27 mouse cellular contexts compared by ENCODE assay signal in the genomic region with DNA sequence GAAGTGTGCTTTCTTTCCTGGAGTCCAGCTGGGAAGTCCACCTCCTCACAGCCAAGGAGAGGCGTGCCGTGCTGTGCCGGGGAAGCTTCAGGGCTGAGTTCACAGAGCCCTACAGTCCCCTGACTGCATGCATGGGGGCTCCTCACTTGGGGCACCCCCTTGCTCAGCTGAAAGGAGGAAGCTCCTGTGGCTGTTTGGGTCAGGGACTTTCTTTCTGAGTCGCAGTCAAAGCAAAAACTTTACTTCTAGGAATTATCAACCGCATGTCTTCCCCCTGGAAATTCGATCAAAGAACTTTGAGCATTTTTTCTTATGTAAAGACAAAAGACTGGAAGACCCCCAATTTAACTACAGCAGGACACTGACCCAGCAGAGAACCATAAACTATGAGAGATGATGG. TPM values are rescaled to one million over a fixed set of nuclear protein-coding genes. Genes with fewer than 3 reads are reported as not detected.
DNase-seq lines count a peak whose midpoint lies in the region; ATAC-seq and TF ChIP-seq lines count a peak whose summit lies in the region.
"Had no signal": no experiment of that assay in that cellular context is flagged by ENCODE, and none has a peak within 500 bp of the region (broad histone marks: within the 10 kb centered on the region; RNA-seq: fewer than 3 reads in every experiment).

No protein-coding gene starts in this region.

- H3K4me2 ChIP-seq in midbrain, embryonic 11.5 days, result no peak overlapping the region
- no peak overlapping the region for H3K4me2 ChIP-seq in midbrain, postnatal 0 days (ENCODE audit: low read depth, low read length, poor library complexity, severe bottlenecking)
- H3K4me2 ChIP-seq in liver, embryonic 12.5 days, result no peak overlapping the region
- H3K4me2 ChIP-seq: embryonic facial prominence, embryonic 15.5 days; forebrain, embryonic 15.5 days; hindbrain, embryonic 14.5 days had no signal

- ATAC-seq in midbrain, embryonic 11.5 days (ENCODE audit: low FRiP score), result no peak
- ATAC-seq in midbrain, postnatal 0 days (ENCODE audit: low FRiP score), result no peak
- ATAC-seq in liver, embryonic 12.5 days, result no peak
- ATAC-seq: forebrain, embryonic 15.5 days; intestine, postnatal 0 days had no signal

- peak; percentile 36 for DNase-seq in adrenal gland, adult 2 months
- no peak for DNase-seq in adrenal gland, adult 18-20 months (ENCODE audit: low spot score in 2 of 2)
- peak; percentile 56 for DNase-seq in midbrain, embryonic 11.5 days (ENCODE audit: low spot score, missing footprints)
- no peak for DNase-seq in midbrain, postnatal 0 days (ENCODE audit: low spot score)
- peak; percentile 66 for DNase-seq in A20 (ENCODE audit: low read depth, low spot score)
- DNase-seq in adrenal gland, postnatal 10 days, result peak; percentile 22
- no peak for DNase-seq in layer of hippocampus, postnatal 10 days (ENCODE audit: low spot score in 2 of 2)
- DNase-seq: cerebellum, adult 11 months; cerebellum, adult 8-10 months; cerebellum, postnatal 14 days; embryo, embryonic 11 days; gastrocnemius, postnatal 36 days; heart, postnatal 10 days; heart, postnatal 4 days had no signal

- H3K9me3 ChIP-seq in midbrain, embryonic 11.5 days (ENCODE audit: control insufficient read depth, low read length), result no peaks in the 10 kb centered on the region
- no peaks in the 10 kb centered on the region for H3K9me3 ChIP-seq in midbrain, postnatal 0 days (ENCODE audit: low read length)
- no peaks in the 10 kb centered on the region for H3K9me3 ChIP-seq in liver, embryonic 12.5 days (replicated peaks)
- H3K9me3 ChIP-seq: embryonic facial prominence, embryonic 15.5 days; forebrain, embryonic 10.5 days; forebrain, embryonic 15.5 days; G1E had no signal

- TF ChIP-seq CTCF in midbrain, postnatal 0 days (IDR thresholded peaks at IDR 0.05), result no peak

- H3K9ac ChIP-seq in midbrain, embryonic 11.5 days (ENCODE audit: low read length), result no peak overlapping the region
- H3K9ac ChIP-seq in midbrain, postnatal 0 days (replicated peaks; ENCODE audit: low read length, poor library complexity, severe bottlenecking), result no peak overlapping the region
- H3K9ac ChIP-seq in liver, embryonic 12.5 days, result no peak overlapping the region
- H3K9ac ChIP-seq: embryonic facial prominence, embryonic 15.5 days; forebrain, embryonic 15.5 days; hindbrain, embryonic 14.5 days had no signal

- H3K4me3 ChIP-seq in midbrain, embryonic 11.5 days (ENCODE audit: low read depth, low read length), result no peak overlapping the region
- H3K4me3 ChIP-seq in midbrain, postnatal 0 days (ENCODE audit: low read depth, low read length), result no peak overlapping the region
- H3K4me3 ChIP-seq in liver, embryonic 12.5 days, result no peak overlapping the region
- H3K4me3 ChIP-seq: embryonic facial prominence, embryonic 15.5 days; erythroblast, embryonic 14.5 days; forebrain, embryonic 10.5 days; forebrain, embryonic 15.5 days had no signal

- no peaks in the 10 kb centered on the region for H3K36me3 ChIP-seq in midbrain, embryonic 11.5 days (ENCODE audit: control insufficient read depth, insufficient read depth, low read length)
- H3K36me3 ChIP-seq in midbrain, postnatal 0 days (ENCODE audit: insufficient read depth, low read length), result no peaks in the 10 kb centered on the region
- H3K36me3 ChIP-seq in liver, embryonic 12.5 days, result no peaks in the 10 kb centered on the region
- H3K36me3 ChIP-seq: embryonic facial prominence, embryonic 15.5 days; forebrain, embryonic 10.5 days; forebrain, embryonic 15.5 days; G1E had no signal

- 93% methylated on average over 6 of the region's 6 CpGs for WGBS in midbrain, embryonic 11.5 days
- 74% methylated on average over 6 of the region's 6 CpGs for WGBS in midbrain, postnatal 0 days
- 79% methylated on average over 6 of the region's 6 CpGs for WGBS in liver, embryonic 12.5 days (ENCODE audit: insufficient replicate concordance)

- H3K27ac ChIP-seq in midbrain, embryonic 11.5 days (ENCODE audit: low read depth, low read length), result no peak overlapping the region
- H3K27ac ChIP-seq in midbrain, postnatal 0 days (ENCODE audit: low read depth, low read length), result no peak overlapping the region
- no peak overlapping the region for H3K27ac ChIP-seq in liver, embryonic 12.5 days
- H3K27ac ChIP-seq: embryonic facial prominence, embryonic 15.5 days; forebrain, embryonic 10.5 days; forebrain, embryonic 15.5 days; hindbrain, embryonic 14.5 days had no signal

- no peaks in the 10 kb centered on the region for H3K27me3 ChIP-seq in midbrain, embryonic 11.5 days (ENCODE audit: control insufficient read depth, insufficient read depth, low read length)
- no peaks in the 10 kb centered on the region for H3K27me3 ChIP-seq in midbrain, postnatal 0 days (ENCODE audit: insufficient read depth, low read length)
- H3K27me3 ChIP-seq in liver, embryonic 12.5 days (replicated peaks), result peaks cover 4% of the 10 kb centered on the region; the same call in 1 of the 2 replicates
- H3K27me3 ChIP-seq: embryonic facial prominence, embryonic 15.5 days; forebrain, embryonic 15.5 days had no signal

- H3K4me1 ChIP-seq in midbrain, embryonic 11.5 days (ENCODE audit: control insufficient read depth, insufficient read depth, low read length), result no peaks in the 10 kb centered on the region
- H3K4me1 ChIP-seq in midbrain, postnatal 0 days (ENCODE audit: insufficient read depth, low read length), result no peaks in the 10 kb centered on the region
- peaks cover 27% of the 10 kb centered on the region for H3K4me1 ChIP-seq in liver, embryonic 12.5 days
- H3K4me1 ChIP-seq: embryonic facial prominence, embryonic 15.5 days; forebrain, embryonic 10.5 days; forebrain, embryonic 15.5 days had no signal

RNA-seq across cellular contexts. Expression of a gene that starts 5.6 kb away (rescaled TPM):
- total RNA-seq in adrenal gland, adult 2 months (2021), result not detected
- 0.44 and 0.55 TPM in 2 replicates for polyA plus RNA-seq in adrenal gland, adult 2 months (2012; rRNA removed)
- under 1 TPM in 1 of 2 experiments, not detected in 1; 0.60 TPM for total RNA-seq in adrenal gland, adult 18-20 months (2021)
- polyA plus RNA-seq in midbrain, embryonic 11.5 days (2014; fragmentation: Nextera tagmentation; extraction: Ambion mirVana), result not detected in 2 replicates
- total RNA-seq in midbrain, postnatal 0 days (2014; rRNA removed), result not detected in 2 replicates
- polyA plus RNA-seq in midbrain, postnatal 0 days (2015; fragmentation: Nextera tagmentation; extraction: Ambion mirVana), result not detected in 2 replicates
- total RNA-seq in adrenal gland, postnatal 10 days (2021), result 1 to 10 TPM in 1 of 2 experiments, under 1 TPM in 1; 0.60 to 1.0 TPM
- total RNA-seq in layer of hippocampus, postnatal 10 days (2021), result not detected
- polyA plus RNA-seq in liver, embryonic 12.5 days (2016; fragmentation: Nextera tagmentation; extraction: Ambion mirVana), result 0.07 and 0.23 TPM in 2 replicates
- total RNA-seq: adrenal gland, postnatal 36 days; common myeloid progenitor, adult 5-6 weeks; gastrocnemius, adult 8-10 months; gastrocnemius, postnatal 36 days; heart, postnatal 10 days; heart, postnatal 4 days had no signal
- polyA plus RNA-seq: embryonic facial prominence, embryonic 11.5 days; embryonic facial prominence, embryonic 15.5 days; forebrain, embryonic 10.5 days; forebrain, embryonic 15.5 days; heart, embryonic 14.5 days; hindbrain, embryonic 14.5 days had no signal

RNA-seq across cellular contexts. Expression of a gene that starts 32.0 kb away (rescaled TPM):
- total RNA-seq in adrenal gland, adult 2 months (2021), result 10 to 100 TPM; 29.3 to 48.2 TPM
- polyA plus RNA-seq in adrenal gland, adult 2 months (2012; rRNA removed), result 116 and 153 TPM in 2 replicates
- 10 to 100 TPM; 31.3 to 35.4 TPM for total RNA-seq in adrenal gland, adult 18-20 months (2021)
- polyA plus RNA-seq in midbrain, embryonic 11.5 days (2014; fragmentation: Nextera tagmentation; extraction: Ambion mirVana), result 9.4 and 10.4 TPM in 2 replicates
- 82.0 and 111 TPM in 2 replicates for total RNA-seq in midbrain, postnatal 0 days (2014; rRNA removed)
- polyA plus RNA-seq in midbrain, postnatal 0 days (2015; fragmentation: Nextera tagmentation; extraction: Ambion mirVana), result 105 and 110 TPM in 2 replicates
- total RNA-seq in adrenal gland, postnatal 10 days (2021), result 10 to 100 TPM; 10.4 to 13.3 TPM
- 100 to 1,000 TPM; 348 to 361 TPM for total RNA-seq in layer of hippocampus, postnatal 10 days (2021)
- polyA plus RNA-seq in liver, embryonic 12.5 days (2016; fragmentation: Nextera tagmentation; extraction: Ambion mirVana), result 0.45 and 0.49 TPM in 2 replicates
- total RNA-seq: common myeloid progenitor, adult 5-6 weeks had no signal
- polyA plus RNA-seq: G1E had no signal

RNA-seq across cellular contexts. Expression of a gene that starts 43.8 kb away (rescaled TPM):
- 1 to 10 TPM in 1 of 2 experiments, under 1 TPM in 1; 0.49 to 1.1 TPM for total RNA-seq in adrenal gland, adult 2 months (2021)
- 1.5 and 2.6 TPM in 2 replicates for polyA plus RNA-seq in adrenal gland, adult 2 months (2012; rRNA removed)
- under 1 TPM; 0.46 to 0.93 TPM for total RNA-seq in adrenal gland, adult 18-20 months (2021)
- polyA plus RNA-seq in midbrain, embryonic 11.5 days (2014; fragmentation: Nextera tagmentation; extraction: Ambion mirVana), result 0.66 TPM in 1 of 2 replicates, not detected in the other
- total RNA-seq in midbrain, postnatal 0 days (2014; rRNA removed), result 8.4 and 9.8 TPM in 2 replicates
- polyA plus RNA-seq in midbrain, postnatal 0 days (2015; fragmentation: Nextera tagmentation; extraction: Ambion mirVana), result 8.6 and 10.5 TPM in 2 replicates
- total RNA-seq in adrenal gland, postnatal 10 days (2021), result 1 to 10 TPM; 2.0 to 3.9 TPM
- 10 to 100 TPM; 26.9 to 27.6 TPM for total RNA-seq in layer of hippocampus, postnatal 10 days (2021)
- 1.4 TPM in 2 replicates for polyA plus RNA-seq in liver, embryonic 12.5 days (2016; fragmentation: Nextera tagmentation; extraction: Ambion mirVana)
- total RNA-seq: common myeloid progenitor, adult 5-6 weeks had no signal
- polyA plus RNA-seq: erythroblast, embryonic 14.5 days; G1E; heart, embryonic 14.5 days had no signal

Comparison
In these comparisons a context has a peak if more than half of its experiments do, and no peak if none do; other contexts are left out.
1. DNase-seq: peak in adrenal gland, adult 2 months (single experiment), midbrain, embryonic 11.5 days (single experiment), A20 (single experiment) and adrenal gland, postnatal 10 days (single experiment); none in adrenal gland, adult 18-20 months (0 of 2), midbrain, postnatal 0 days (single experiment) and layer of hippocampus, postnatal 10 days (0 of 2).